Mouse (Mus musculus): Measurements from ENCODE around the gene Prkcz.

DNA sequence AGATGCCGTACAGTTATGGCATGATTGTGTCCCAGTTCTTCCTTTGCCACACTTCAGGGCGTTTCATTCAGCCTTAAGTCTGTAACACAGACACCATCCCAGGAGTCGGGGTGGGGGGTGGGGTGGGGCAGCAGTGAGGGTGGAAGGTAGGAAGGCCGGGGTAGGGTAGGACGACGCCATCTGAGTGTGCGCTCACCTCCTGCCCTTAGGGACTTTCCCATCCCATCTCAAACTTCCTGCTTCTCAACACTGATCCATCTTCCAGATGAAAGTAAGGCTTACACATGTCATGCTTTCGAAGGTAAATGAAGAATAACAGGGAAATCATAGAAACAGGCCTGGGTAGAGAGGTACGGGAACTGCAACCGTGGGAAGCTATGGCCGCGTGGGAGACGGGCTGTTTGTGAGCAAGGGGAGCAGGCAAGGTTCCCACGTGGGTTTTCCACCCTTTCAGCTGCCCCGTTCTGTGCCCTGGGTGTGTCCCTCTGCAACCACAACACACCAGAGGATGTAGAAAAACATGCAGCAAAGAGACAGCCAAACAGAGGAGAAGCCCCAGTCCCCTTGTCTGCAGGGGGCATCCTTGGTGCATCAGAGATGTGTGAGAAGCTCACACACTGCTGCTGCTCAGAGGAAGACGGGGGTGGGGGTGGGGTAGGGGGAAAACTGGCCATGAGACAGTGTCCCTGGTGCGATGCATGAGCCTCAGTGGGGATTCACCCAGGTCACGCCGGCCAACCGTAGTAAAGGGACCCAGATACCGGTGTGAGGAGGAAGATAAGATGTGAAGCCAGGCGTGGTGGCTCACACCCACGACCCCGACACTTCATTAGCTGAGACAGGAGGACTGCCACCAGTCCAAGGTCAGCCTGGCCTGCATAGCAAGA is 54.6 kb downstream of the Prkcz start:
- no peak for TF ChIP-seq CTCF (IDR thresholded peaks at IDR 0.05; ENCODE audit: low read depth)
- TF ChIP-seq EP300 (IDR thresholded peaks at IDR 0.05; ENCODE audit: low read depth): no peak
